Mouse (Mus musculus): ENCODE measurements around the gene Adcyap1r1. TPM values are rescaled to one million over a fixed set of nuclear protein-coding genes. Genes with fewer than 3 reads are reported as not detected.

Adcyap1r1 gene
- total and polyA plus RNA-seq, 3 experiments = not detected

DNA sequence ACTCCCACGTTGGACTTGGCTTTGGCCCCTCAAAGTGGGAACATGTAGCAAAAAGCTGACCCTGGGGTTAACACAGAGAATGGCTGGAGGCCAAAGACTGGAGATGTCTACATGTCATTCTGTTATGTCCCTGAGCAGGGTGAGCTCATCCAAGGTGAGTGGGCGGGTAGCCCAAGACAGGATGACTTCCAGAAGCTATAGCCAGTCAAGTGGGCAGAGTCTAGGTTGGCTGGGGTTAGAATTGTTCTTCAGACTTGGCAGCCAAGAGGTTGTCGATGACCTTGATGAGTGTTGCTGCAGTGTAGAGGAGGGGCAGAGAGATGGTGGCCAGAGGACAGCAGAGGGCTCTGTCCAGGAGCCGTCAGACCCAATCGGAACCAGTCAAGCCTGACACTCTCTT lies 18.9 kb downstream of the Adcyap1r1 start:
- H3K27me3 ChIP-seq (ENCODE audit: control insufficient read depth in 1 of 2, insufficient read depth in 2 of 2, low read length in 2 of 2) = no peaks in the 10 kb centered on the region
- no peaks in the 10 kb centered on the region for H3K79me2 ChIP-seq (ENCODE audit: control insufficient read depth, insufficient read depth, low read length, poor library complexity)
- H3K4me3 ChIP-seq (ENCODE audit: control insufficient read depth in 1 of 2, insufficient read depth in 1 of 2, low read depth in 2 of 2, low read length in 2 of 2) = no peak overlapping the region
- H3K9ac ChIP-seq (ENCODE audit: control insufficient read depth, low read depth, low read length, poor library complexity, severe bottlenecking) = no peak overlapping the region
- no peak overlapping the region for H3K27ac ChIP-seq (ENCODE audit: control insufficient read depth, low read depth, low read length)
- DNase-seq (ENCODE audit: low read depth, low spot score) = no peak
- H3K9me3 ChIP-seq (replicated peaks; ENCODE audit: insufficient read depth, low read length) = no peaks in the 10 kb centered on the region
- no peak for TF ChIP-seq GATA1 (IDR thresholded peaks at IDR 0.05; ENCODE audit: low read depth, low read length)
- TF ChIP-seq SMC3 (IDR thresholded peaks at IDR 0.05; ENCODE audit: low read depth, low read length) = no peak
- no peak for TF ChIP-seq MXI1 (IDR thresholded peaks at IDR 0.05; ENCODE audit: low read depth, low read length)
- TF ChIP-seq ELF1 (IDR thresholded peaks at IDR 0.05; ENCODE audit: low read depth, low read length) = no peak
- TF ChIP-seq ZNF384 (IDR thresholded peaks at IDR 0.05; ENCODE audit: low read depth, low read length) = no peak
- no peak for TF ChIP-seq HCFC1 (IDR thresholded peaks at IDR 0.05; ENCODE audit: low read depth, low read length)
- no peak for TF ChIP-seq MAFK (IDR thresholded peaks at IDR 0.05; ENCODE audit: borderline replicate concordance, low read depth, low read length)
- no peak for TF ChIP-seq ZMIZ1 (IDR thresholded peaks at IDR 0.05; ENCODE audit: low read depth, low read length)
- no peaks in the 10 kb centered on the region for H3K4me1 ChIP-seq (ENCODE audit: control insufficient read depth in 1 of 2, insufficient read depth in 2 of 2, low read length in 2 of 2)
- H3K36me3 ChIP-seq (ENCODE audit: control insufficient read depth in 1 of 2, insufficient read depth in 2 of 2, low read length in 2 of 2) = no peaks in the 10 kb centered on the region

DNA sequence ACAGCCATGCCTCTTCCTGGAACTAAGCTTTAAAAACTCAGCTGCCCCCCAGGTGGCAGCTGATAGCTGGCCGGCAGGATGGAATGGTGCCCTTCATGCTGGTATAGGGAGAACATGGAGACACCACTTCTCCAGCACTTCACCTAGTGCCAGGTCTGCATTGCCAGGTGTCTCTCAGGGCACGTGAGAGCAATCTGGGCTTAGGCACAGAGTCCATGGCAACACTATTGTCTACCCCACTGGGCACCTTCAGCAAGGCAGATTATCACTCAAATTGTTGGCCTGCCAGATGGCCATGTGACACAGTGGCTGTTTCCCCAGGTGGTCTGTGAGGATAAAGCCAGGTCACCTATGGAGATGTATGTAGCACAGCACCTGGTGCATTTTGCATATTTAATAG lies 20.6 kb downstream of the Adcyap1r1 start:
- H3K79me2 ChIP-seq (ENCODE audit: control insufficient read depth, insufficient read depth, low read length, poor library complexity) = no peaks in the 10 kb centered on the region
- no peak overlapping the region for H3K9ac ChIP-seq (ENCODE audit: control insufficient read depth, low read depth, low read length, poor library complexity, severe bottlenecking)
- H3K9me3 ChIP-seq (replicated peaks; ENCODE audit: insufficient read depth, low read length) = no peaks in the 10 kb centered on the region
- no peaks in the 10 kb centered on the region for H3K27me3 ChIP-seq (ENCODE audit: control insufficient read depth in 1 of 2, insufficient read depth in 2 of 2, low read length in 2 of 2)
- no peak for DNase-seq (ENCODE audit: low read depth, low spot score)
- no peaks in the 10 kb centered on the region for H3K4me1 ChIP-seq (ENCODE audit: control insufficient read depth in 1 of 2, insufficient read depth in 2 of 2, low read length in 2 of 2)
- no peak overlapping the region for H3K27ac ChIP-seq (ENCODE audit: control insufficient read depth, low read depth, low read length)
- TF ChIP-seq ELF1 (IDR thresholded peaks at IDR 0.05; ENCODE audit: low read depth, low read length) (no peak), E2F4 (IDR thresholded peaks at IDR 0.05; ENCODE audit: borderline replicate concordance, low read depth, low read length) (no peak), CTCF (IDR thresholded peaks at IDR 0.05 in 2 of 3, conservative IDR thresholded peaks at IDR 0.05 in 1 of 3; ENCODE audit: control insufficient read depth in 1 of 3, insufficient read depth in 1 of 3, low read depth in 2 of 3, low read length in 3 of 3, poor library complexity in 1 of 3, severe bottlenecking in 1 of 3) (no peak), POLR2AphosphoS2 (IDR thresholded peaks at IDR 0.05; ENCODE audit: low read length) (no peak), TCF12 (IDR thresholded peaks at IDR 0.05; ENCODE audit: low read depth, low read length) (no peak), USF2 (IDR thresholded peaks at IDR 0.05; ENCODE audit: borderline replicate concordance in 1 of 2, insufficient read depth in 1 of 2, low read depth in 1 of 2, low read length in 2 of 2) (no peak), MXI1 (IDR thresholded peaks at IDR 0.05; ENCODE audit: low read depth, low read length) (no peak), UBTF (IDR thresholded peaks at IDR 0.05; ENCODE audit: borderline replicate concordance, insufficient read depth, low read depth, low read length) (no peak), EP300 (IDR thresholded peaks at IDR 0.05; ENCODE audit: low read depth in 1 of 2, low read length in 2 of 2) (no peak), ZKSCAN1 (IDR thresholded peaks at IDR 0.05; ENCODE audit: low read depth, low read length) (no peak), ZNF384 (IDR thresholded peaks at IDR 0.05; ENCODE audit: low read depth, low read length) (no peak), POLR2A (IDR thresholded peaks at IDR 0.05; ENCODE audit: control insufficient read depth in 1 of 2, insufficient read depth in 1 of 2, low read depth in 1 of 2, low read length in 2 of 2, poor library complexity in 1 of 2) (no peak), SIN3A (IDR thresholded peaks at IDR 0.05; ENCODE audit: low read length) (no peak), ZC3H11A (IDR thresholded peaks at IDR 0.05; ENCODE audit: low read depth, low read length) (no peak)
- H3K4me3 ChIP-seq (ENCODE audit: control insufficient read depth in 1 of 2, insufficient read depth in 1 of 2, low read depth in 2 of 2, low read length in 2 of 2) = no peak overlapping the region
- H3K36me3 ChIP-seq (ENCODE audit: control insufficient read depth in 1 of 2, insufficient read depth in 2 of 2, low read length in 2 of 2) = no peaks in the 10 kb centered on the region
